Mouse (Mus musculus) thymus, adult 2 months (tissue): ENCODE results near the gene Glipr2. TPM values are rescaled to one million over a fixed set of nuclear protein-coding genes. Genes with fewer than 3 reads are reported as not detected.

Source experiments
- DNase-seq: peaks from one replicate; pipeline ENCODE4 v3.0.0; 2021
- H3K27ac ChIP-seq: fragments of 200-500 bp; 2 replicates; pipeline ENCODE4 v1.5.1; 2012; ENCODE audit warnings: low read length, control low read depth; ENCODE audit not compliant: control insufficient read depth, insufficient read depth
- H3K27me3 ChIP-seq: fragments of 200-500 bp; 2 replicates; pipeline ENCODE4 v1.6.1; 2012; ENCODE audit warnings: mild to moderate bottlenecking, low read length, moderate library complexity, mixed read lengths; ENCODE audit not compliant: control insufficient read depth, insufficient read depth
- H3K36me3 ChIP-seq: fragments of 200-500 bp; 2 replicates; pipeline ENCODE4 v1.6.1; 2012; ENCODE audit warnings: mild to moderate bottlenecking, low read length, moderate library complexity; ENCODE audit not compliant: control insufficient read depth, insufficient read depth
- H3K4me1 ChIP-seq: fragments of 200-500 bp; replicated peaks from 2 replicates; pipeline ENCODE4 v1.6.1; 2012; ENCODE audit warnings: low read length; ENCODE audit not compliant: control insufficient read depth, insufficient read depth
- H3K4me3 ChIP-seq: fragments of 200-500 bp; 2 replicates; pipeline ENCODE4 v1.5.1; 2012; ENCODE audit warnings: mild to moderate bottlenecking, low read length, control low read depth, moderate library complexity; ENCODE audit not compliant: control insufficient read depth, insufficient read depth
- CTCF ChIP-seq: fragments of 200-500 bp; IDR thresholded peaks from 2 replicates; pipeline ENCODE4 v1.5.1; 2012; ENCODE audit warnings: mild to moderate bottlenecking, control low read depth, low read length, moderate library complexity, borderline replicate concordance; ENCODE audit not compliant: control insufficient read depth, poor library complexity, insufficient read depth; ENCODE audit errors: extremely low read depth
- POLR2A ChIP-seq: fragments of 200-500 bp; IDR thresholded peaks from 2 replicates; pipeline ENCODE4 v1.6.1; 2012; ENCODE audit warnings: mild to moderate bottlenecking, low read length, control low read depth, moderate library complexity; ENCODE audit not compliant: control insufficient read depth, poor library complexity, insufficient read depth; ENCODE audit errors: extremely low read depth
- WGBS: fragments of 180-500 bp; shearing (Covaris S2); methylation state at CpG from one replicate; pipeline ENCODE4 v1.1.7; 2018; 5-methylcytosine and 5-hydroxymethylcytosine counted together
- polyA plus RNA-seq: library from polyadenylated mRNA; depleted of rRNA; stranded (reverse); fragments of >200 nt; gene quantifications from 2 replicates; pipeline ENCODE4 v1.2.3, GENCODE M21; 2012

Gene Glipr2
- polyA plus RNA-seq, 1 experiment: 23.4 TPM

DNA sequence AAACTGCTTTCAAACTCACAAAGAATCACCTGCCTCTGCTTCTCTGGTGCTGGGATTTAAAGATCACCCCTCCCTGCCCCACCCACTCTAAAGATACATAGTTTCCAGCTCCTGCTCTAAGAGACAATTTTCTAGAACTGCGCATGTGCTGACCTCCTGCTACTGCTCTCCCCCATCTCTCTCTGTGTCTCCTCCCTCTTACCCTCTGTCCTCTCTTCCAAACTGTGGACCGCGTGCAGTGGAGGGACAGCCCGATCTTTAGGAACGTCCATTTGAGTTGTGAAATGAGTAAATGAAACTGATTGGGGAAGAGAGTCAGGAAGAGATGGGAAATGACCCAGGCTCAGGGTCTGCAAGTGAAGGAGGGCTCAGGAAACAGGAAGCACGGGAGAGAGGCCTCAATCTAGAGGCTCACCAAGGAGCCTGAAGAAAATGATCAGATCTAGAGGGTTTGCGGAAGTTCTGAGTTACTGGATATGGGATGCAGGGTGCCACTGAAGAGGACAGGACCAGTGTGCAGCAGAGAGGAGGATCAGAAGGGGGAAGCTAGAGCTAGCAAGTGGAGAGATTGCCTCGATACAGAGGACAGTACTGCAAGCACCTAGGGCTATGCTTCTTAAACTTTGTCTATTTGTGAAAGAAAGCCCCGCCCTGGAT lies 2.5 kb downstream of the Glipr2 start:
- peaks cover 29% of the 10 kb centered on the region for H3K4me1 ChIP-seq
- H3K27ac ChIP-seq: peak overlapping the region; percentile 71; the same call in 1 of the 2 replicates
- WGBS: 28% methylated on average over 9 of the region's 9 CpGs
- H3K36me3 ChIP-seq: no peaks in the 10 kb centered on the region
- peak overlapping the region; percentile 17 for H3K4me3 ChIP-seq
- no peak for TF ChIP-seq CTCF
- no peak for TF ChIP-seq POLR2A
- DNase-seq: no peak
- H3K27me3 ChIP-seq: no peaks in the 10 kb centered on the region

DNA sequence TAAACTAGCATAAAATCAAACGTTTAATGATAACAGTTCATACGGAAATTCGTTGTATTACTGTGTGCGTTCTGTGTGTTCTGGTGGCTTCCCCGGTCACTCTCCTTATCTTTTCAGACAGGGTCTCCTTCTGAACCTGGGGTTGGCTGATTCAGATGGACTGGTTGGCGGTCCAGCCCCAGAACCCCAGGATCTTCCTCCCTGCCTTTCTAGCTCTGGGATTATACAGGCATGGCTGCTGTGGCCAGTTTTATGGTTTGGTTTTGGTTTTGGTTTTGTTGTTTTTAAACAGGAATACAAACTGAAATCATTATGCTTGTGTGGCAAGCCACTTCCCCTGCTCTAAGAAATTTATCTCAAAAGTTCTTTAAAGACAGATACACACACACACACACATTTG lies 3.0 kb downstream of the Glipr2 start:
- Histone ChIP-seq H3K27me3 (no peaks in the 10 kb centered on the region), H3K4me1 (peaks cover 34% of the 10 kb centered on the region), H3K36me3 (no peaks in the 10 kb centered on the region), H3K4me3 (no peak overlapping the region), H3K27ac (no peak overlapping the region)
- no peak for DNase-seq
- TF ChIP-seq POLR2A (no peak), CTCF (no peak)
- 24% methylated on average over 6 of the region's 6 CpGs for WGBS

GRCm38 (mm10) chr4:43964326-43964833 lies 7.2 kb downstream of the Glipr2 start:
- no peak overlapping the region for H3K4me3 ChIP-seq
- 38% methylated on average over 2 of the region's 2 CpGs for WGBS
- DNase-seq: no peak
- TF ChIP-seq POLR2A (no peak), CTCF (no peak)
- no peak overlapping the region for H3K27ac ChIP-seq
- no peaks in the 10 kb centered on the region for H3K36me3 ChIP-seq
- no peaks in the 10 kb centered on the region for H3K27me3 ChIP-seq
- H3K4me1 ChIP-seq: peaks cover 36% of the 10 kb centered on the region

GRCm38 (mm10) chr4:43964951-43965684 lies 7.9 kb downstream of the Glipr2 start:
- Histone ChIP-seq H3K4me3 (no peak overlapping the region), H3K27ac (no peak overlapping the region), H3K4me1 (peaks cover 35% of the 10 kb centered on the region), H3K36me3 (no peaks in the 10 kb centered on the region), H3K27me3 (no peaks in the 10 kb centered on the region)
- TF ChIP-seq CTCF (no peak), POLR2A (no peak)
- DNase-seq: no peak
- WGBS: 77% methylated on average over 4 of the region's 4 CpGs

- TF ChIP-seq CTCF: no peak
- TF ChIP-seq POLR2A: no peak
- Histone ChIP-seq H3K27me3 (no peaks in the 10 kb centered on the region), H3K4me1 (peaks cover 42% of the 10 kb centered on the region), H3K36me3 (no peaks in the 10 kb centered on the region), H3K27ac (no peak overlapping the region; the same call in 1 of the 2 replicates), H3K4me3 (no peak overlapping the region)
- no peak for DNase-seq
- WGBS: 89% methylated on average over 7 of the region's 7 CpGs
Measured at GRCm38 (mm10) chr4:43965856-43966535, 8.8 kb downstream of the Glipr2 start.

GRCm38 (mm10) chr4:43968650-43969049 lies 11.4 kb downstream of the Glipr2 start:
- DNase-seq: no peak
- no peaks in the 10 kb centered on the region for H3K36me3 ChIP-seq
- H3K27me3 ChIP-seq: no peaks in the 10 kb centered on the region
- H3K27ac ChIP-seq: no peak overlapping the region
- WGBS: 93% methylated on average over 13 of the region's 13 CpGs
- peaks cover 60% of the 10 kb centered on the region for H3K4me1 ChIP-seq
- TF ChIP-seq CTCF (no peak), POLR2A (no peak)
- H3K4me3 ChIP-seq: no peak overlapping the region
